Mouse (Mus musculus): Measurements from ENCODE around the gene 4930402K13Rik. TPM values are rescaled to one million over a fixed set of nuclear protein-coding genes. Genes with fewer than 3 reads are reported as not detected.
"Not testable (repeated sequence)": the region's sequence is repeated elsewhere in the genome, so short reads cannot be mapped to it uniquely, and the experiment has no call there.

Gene 4930402K13Rik
- polyA plus RNA-seq (2014; fragmentation: Nextera tagmentation; extraction: Ambion mirVana): not detected in 2 replicates

DNA sequence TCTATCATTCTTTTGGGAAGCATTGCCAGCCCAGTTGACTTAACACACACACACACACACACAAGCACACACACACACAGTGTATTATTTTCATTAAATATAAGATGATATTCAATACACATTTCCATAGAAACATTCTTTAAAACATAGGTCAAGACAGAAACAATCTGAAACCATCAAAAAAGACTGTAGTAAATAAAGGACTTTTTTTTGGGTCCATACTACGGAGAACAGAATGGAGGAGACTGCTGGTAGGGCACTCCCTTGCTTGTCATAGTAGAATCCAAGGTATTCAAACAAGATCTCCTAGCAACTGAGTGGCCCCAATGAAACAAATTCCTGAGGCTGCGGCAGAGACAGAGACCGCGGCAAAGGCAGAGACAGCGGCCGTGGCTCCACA lies at the start of gene 4930402K13Rik:
4930402K13Rik (plus strand) TSS at position 301 of the 400 bp plus-strand sequence.
- WGBS: 89% methylated on average over 6 of the region's 6 CpGs
- ATAC-seq (ENCODE audit: insufficient read depth, low FRiP score, low TSS enrichment): no peak
- no peak within 1 kb of the TSS for H3K27ac ChIP-seq (ENCODE audit: low read depth, low read length)

DNA sequence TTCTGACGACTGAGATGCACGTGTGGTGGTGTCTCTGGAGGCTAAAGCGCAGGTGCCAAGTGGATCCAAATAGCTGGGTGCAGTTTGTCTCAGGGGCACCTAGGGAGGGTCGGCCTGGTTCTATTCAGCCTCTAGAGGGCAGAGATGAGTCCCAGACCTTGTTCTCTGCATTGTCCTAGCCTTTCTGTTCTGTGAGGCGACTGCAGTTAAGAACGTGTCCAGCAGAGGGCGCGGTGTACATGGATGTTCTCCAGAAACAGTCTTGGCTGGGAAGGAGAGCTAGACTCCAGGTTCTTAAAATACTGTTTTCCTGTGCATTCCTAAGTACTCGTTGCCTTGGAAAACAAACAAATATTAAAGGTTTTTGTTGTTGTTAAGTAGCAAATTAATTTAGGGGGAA lies 43.4 kb upstream of the 4930402K13Rik start:
- H3K4me3 ChIP-seq (ENCODE audit: low read depth, low read length); ATAC-seq (ENCODE audit: insufficient read depth, low FRiP score, low TSS enrichment); H3K9me3 ChIP-seq (ENCODE audit: control insufficient read depth, low read length); H3K9ac ChIP-seq (ENCODE audit: low read length); H3K4me2 ChIP-seq (ENCODE audit: low read depth); DNase-seq (ENCODE audit: low spot score); H3K36me3 ChIP-seq (ENCODE audit: control insufficient read depth, insufficient read depth, low read length); H3K27me3 ChIP-seq (ENCODE audit: control insufficient read depth, insufficient read depth, low read length); H3K4me1 ChIP-seq (ENCODE audit: control insufficient read depth, insufficient read depth, low read length); H3K27ac ChIP-seq (ENCODE audit: low read depth, low read length): not testable (repeated sequence)
- WGBS: 25% methylated on average over 4 of the region's 9 CpGs

More for the DNA sequence above, at the start of gene 4930402K13Rik:
- Histone ChIP-seq H3K36me3 (ENCODE audit: control insufficient read depth, insufficient read depth, low read length) (no peaks in the 10 kb centered on the region), H3K4me1 (ENCODE audit: control insufficient read depth, insufficient read depth, low read length) (no peaks in the 10 kb centered on the region), H3K9me3 (ENCODE audit: control insufficient read depth, low read length) (no peaks in the 10 kb centered on the region), H3K4me3 (ENCODE audit: low read depth, low read length) (no peak within 1 kb of the TSS), H3K9ac (ENCODE audit: low read length) (no peak within 1 kb of the TSS), H3K4me2 (ENCODE audit: low read depth) (no peak within 1 kb of the TSS), H3K27me3 (ENCODE audit: control insufficient read depth, insufficient read depth, low read length) (no peaks in the 10 kb centered on the region)
- no peak for DNase-seq (ENCODE audit: low spot score)

DNA sequence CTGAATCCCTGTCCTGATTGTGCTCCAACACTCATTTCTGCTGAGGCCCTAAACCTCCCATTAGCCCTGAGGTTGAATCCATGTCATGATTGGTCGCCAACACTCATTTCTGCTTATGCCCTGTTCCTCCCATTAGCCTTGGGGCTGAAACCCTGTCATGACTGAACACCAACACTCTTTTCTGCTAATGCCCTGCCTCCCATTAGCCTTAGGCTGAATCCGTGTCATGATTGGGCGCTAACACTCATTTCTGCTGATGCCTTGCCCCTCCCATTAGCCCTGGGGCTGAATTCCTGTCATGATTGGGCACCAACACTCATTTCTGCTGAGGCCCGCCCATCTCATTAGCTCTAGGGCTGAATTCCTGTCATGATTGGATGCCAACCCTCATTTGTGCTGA lies 42.3 kb upstream of the 4930402K13Rik start:
- H3K27ac ChIP-seq (ENCODE audit: low read depth, low read length): no peak overlapping the region

DNA sequence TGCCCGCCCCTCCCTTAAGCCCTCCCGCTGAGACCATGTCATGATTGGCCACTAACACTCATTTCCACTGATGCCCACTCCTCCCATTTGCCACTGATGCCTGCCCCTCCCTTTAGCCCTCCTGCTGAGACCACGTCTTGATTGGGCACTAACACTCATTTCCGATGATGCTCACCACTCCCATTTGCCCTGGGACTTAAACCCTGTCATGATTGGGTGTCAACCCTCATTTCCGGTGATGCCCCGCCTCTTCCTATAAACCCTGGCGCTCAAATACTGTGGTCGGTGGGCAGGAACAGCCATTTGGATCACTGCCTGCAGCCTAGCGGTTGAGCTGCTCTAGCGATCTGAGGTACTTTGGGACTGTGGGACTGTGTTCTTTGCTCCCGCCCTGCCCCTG lies 41.6 kb upstream of the 4930402K13Rik start, which contains the start of gene Fthl17f:
Fthl17f (plus strand) TSS at position 301 of the 400 bp plus-strand sequence.
- not testable (repeated sequence) for H3K27ac ChIP-seq (ENCODE audit: low read depth, low read length); H3K27me3 ChIP-seq (ENCODE audit: control insufficient read depth, insufficient read depth, low read length); H3K9me3 ChIP-seq (ENCODE audit: control insufficient read depth, low read length); H3K36me3 ChIP-seq (ENCODE audit: control insufficient read depth, insufficient read depth, low read length); H3K9ac ChIP-seq (ENCODE audit: low read length); ATAC-seq (ENCODE audit: insufficient read depth, low FRiP score, low TSS enrichment); DNase-seq (ENCODE audit: low spot score); H3K4me3 ChIP-seq (ENCODE audit: low read depth, low read length); H3K4me2 ChIP-seq (ENCODE audit: low read depth); H3K4me1 ChIP-seq (ENCODE audit: control insufficient read depth, insufficient read depth, low read length)
- WGBS: 92% methylated on average over 11 of the region's 11 CpGs

More for the DNA sequence above, 42.3 kb upstream of the 4930402K13Rik start:
- no peak overlapping the region for H3K9ac ChIP-seq (ENCODE audit: low read length)
- DNase-seq (ENCODE audit: low spot score) (no peak), ATAC-seq (ENCODE audit: insufficient read depth, low FRiP score, low TSS enrichment) (no peak)
- H3K4me3 ChIP-seq (ENCODE audit: low read depth, low read length): no peak overlapping the region
- H3K27me3 ChIP-seq (ENCODE audit: control insufficient read depth, insufficient read depth, low read length): no peaks in the 10 kb centered on the region
- H3K36me3 ChIP-seq (ENCODE audit: control insufficient read depth, insufficient read depth, low read length): no peaks in the 10 kb centered on the region
- no peak overlapping the region for H3K4me2 ChIP-seq (ENCODE audit: low read depth)
- no peaks in the 10 kb centered on the region for H3K9me3 ChIP-seq (ENCODE audit: control insufficient read depth, low read length)
- no peaks in the 10 kb centered on the region for H3K4me1 ChIP-seq (ENCODE audit: control insufficient read depth, insufficient read depth, low read length)
- WGBS: 97% methylated on average over 4 of the region's 4 CpGs

DNA sequence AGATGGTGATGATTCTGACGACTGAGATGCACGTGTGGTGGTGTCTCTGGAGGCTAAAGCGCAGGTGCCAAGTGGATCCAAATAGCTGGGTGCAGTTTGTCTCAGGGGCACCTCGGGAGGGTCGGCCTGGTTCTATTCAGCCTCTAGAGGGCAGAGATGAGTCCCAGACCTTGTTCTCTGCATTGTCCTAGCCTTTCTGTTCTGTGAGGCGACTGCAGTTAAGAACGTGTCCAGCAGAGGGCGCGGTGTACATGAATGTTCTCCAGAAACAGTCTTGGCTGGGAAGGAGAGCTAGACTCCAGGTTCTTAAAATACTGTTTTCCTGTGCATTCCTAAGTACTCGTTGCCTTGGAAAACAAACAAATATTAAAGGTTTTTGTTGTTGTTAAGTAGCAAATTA lies 26.7 kb upstream of the 4930402K13Rik start:
- H3K4me3 ChIP-seq (ENCODE audit: low read depth, low read length); DNase-seq (ENCODE audit: low spot score); H3K36me3 ChIP-seq (ENCODE audit: control insufficient read depth, insufficient read depth, low read length): not testable (repeated sequence)

DNA sequence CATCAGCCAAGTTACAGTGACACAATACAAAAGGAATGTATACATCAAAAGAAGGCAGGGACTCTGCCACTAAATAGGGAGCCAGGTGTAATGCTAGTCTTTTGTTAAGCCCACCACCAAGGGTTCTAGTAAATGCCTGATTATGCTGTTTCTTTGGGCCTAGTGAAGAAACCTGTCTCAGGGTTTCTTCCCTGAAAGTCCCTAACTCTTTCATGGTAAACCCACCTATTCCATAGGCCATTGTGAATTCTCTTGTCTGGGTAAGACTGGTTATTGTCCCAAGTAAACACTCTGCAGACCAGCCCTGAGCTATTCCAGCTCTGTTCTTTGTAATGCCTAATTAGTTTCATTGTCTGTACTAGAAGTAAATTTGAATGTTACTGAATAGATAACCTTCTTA lies 9.3 kb upstream of the 4930402K13Rik start:
- not testable (repeated sequence) for DNase-seq (ENCODE audit: low spot score)

More for the DNA sequence above, 26.7 kb upstream of the 4930402K13Rik start:
- ATAC-seq (ENCODE audit: insufficient read depth, low FRiP score, low TSS enrichment); H3K4me2 ChIP-seq (ENCODE audit: low read depth); H3K27ac ChIP-seq (ENCODE audit: low read depth, low read length); H3K9ac ChIP-seq (ENCODE audit: low read length); H3K4me1 ChIP-seq (ENCODE audit: control insufficient read depth, insufficient read depth, low read length); H3K9me3 ChIP-seq (ENCODE audit: control insufficient read depth, low read length); H3K27me3 ChIP-seq (ENCODE audit: control insufficient read depth, insufficient read depth, low read length): not testable (repeated sequence)
- 14% methylated on average over 7 of the region's 10 CpGs for WGBS

DNA sequence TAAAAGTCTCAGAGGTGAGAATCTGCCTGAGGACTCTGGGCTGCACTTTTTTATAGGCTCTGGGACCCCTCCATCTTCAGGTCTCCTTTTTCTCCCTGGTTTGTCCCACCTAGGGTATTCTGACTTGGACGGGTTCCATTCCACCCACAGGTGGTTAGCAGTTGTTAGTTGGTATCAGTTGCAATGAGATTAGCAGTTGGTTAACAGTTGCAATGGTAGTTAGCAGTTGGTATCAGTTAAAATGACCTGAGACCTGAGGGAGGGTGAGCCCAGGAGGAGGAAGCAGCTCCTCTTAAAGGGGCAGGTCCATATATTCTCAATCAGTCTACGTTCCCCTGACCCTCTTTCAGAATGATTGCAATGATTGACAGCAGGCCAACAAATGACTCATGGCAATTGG lies 6.0 kb downstream of the 4930402K13Rik start:
- no peak overlapping the region for H3K27ac ChIP-seq (ENCODE audit: low read depth, low read length)
- no peaks in the 10 kb centered on the region for H3K4me1 ChIP-seq (ENCODE audit: control insufficient read depth, insufficient read depth, low read length)
- ATAC-seq (ENCODE audit: insufficient read depth, low FRiP score, low TSS enrichment) (no peak), DNase-seq (ENCODE audit: low spot score) (no peak)
- H3K9ac ChIP-seq (ENCODE audit: low read length): no peak overlapping the region
- H3K4me3 ChIP-seq (ENCODE audit: low read depth, low read length): no peak overlapping the region
- 65% methylated on average over 2 of the region's 2 CpGs for WGBS
- H3K36me3 ChIP-seq (ENCODE audit: control insufficient read depth, insufficient read depth, low read length): no peaks in the 10 kb centered on the region
- no peak overlapping the region for H3K4me2 ChIP-seq (ENCODE audit: low read depth)
- H3K27me3 ChIP-seq (ENCODE audit: control insufficient read depth, insufficient read depth, low read length): no peaks in the 10 kb centered on the region
- H3K9me3 ChIP-seq (ENCODE audit: control insufficient read depth, low read length): no peaks in the 10 kb centered on the region

More for the DNA sequence above, 9.3 kb upstream of the 4930402K13Rik start:
- H3K27ac ChIP-seq (ENCODE audit: low read depth, low read length); H3K36me3 ChIP-seq (ENCODE audit: control insufficient read depth, insufficient read depth, low read length); H3K4me1 ChIP-seq (ENCODE audit: control insufficient read depth, insufficient read depth, low read length); H3K9ac ChIP-seq (ENCODE audit: low read length); ATAC-seq (ENCODE audit: insufficient read depth, low FRiP score, low TSS enrichment); H3K4me3 ChIP-seq (ENCODE audit: low read depth, low read length); H3K27me3 ChIP-seq (ENCODE audit: control insufficient read depth, insufficient read depth, low read length); H3K9me3 ChIP-seq (ENCODE audit: control insufficient read depth, low read length); H3K4me2 ChIP-seq (ENCODE audit: low read depth): not testable (repeated sequence)

DNA sequence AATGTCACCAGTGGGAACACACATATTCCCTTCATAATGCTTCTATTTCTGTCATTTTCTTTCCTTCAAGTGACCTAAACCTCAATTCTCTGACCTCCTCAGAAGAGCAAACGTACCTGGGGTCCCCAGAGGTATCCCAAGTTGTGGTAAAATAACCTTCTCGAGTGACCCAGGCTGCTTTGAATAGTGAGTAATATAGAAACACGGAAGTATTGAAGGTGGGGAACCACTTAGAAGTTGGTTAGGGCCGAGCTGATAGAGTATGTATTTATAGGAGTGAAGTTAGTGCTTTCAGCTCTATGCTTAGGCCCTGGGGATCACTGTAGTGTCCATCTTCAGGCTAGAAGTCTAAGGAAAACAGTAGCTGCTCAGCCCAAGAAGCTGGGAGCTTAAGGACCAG lies 20.6 kb downstream of the 4930402K13Rik start:
- no peaks in the 10 kb centered on the region for H3K27me3 ChIP-seq (ENCODE audit: control insufficient read depth, insufficient read depth, low read length)
- H3K27ac ChIP-seq (ENCODE audit: low read depth, low read length): no peak overlapping the region
- no peak for ATAC-seq (ENCODE audit: insufficient read depth, low FRiP score, low TSS enrichment)
- no peaks in the 10 kb centered on the region for H3K9me3 ChIP-seq (ENCODE audit: control insufficient read depth, low read length)
- H3K9ac ChIP-seq (ENCODE audit: low read length): no peak overlapping the region
- H3K36me3 ChIP-seq (ENCODE audit: control insufficient read depth, insufficient read depth, low read length): no peaks in the 10 kb centered on the region
- DNase-seq (ENCODE audit: low spot score): no peak
- no peak overlapping the region for H3K4me3 ChIP-seq (ENCODE audit: low read depth, low read length)
- H3K4me2 ChIP-seq (ENCODE audit: low read depth): no peak overlapping the region
- no peaks in the 10 kb centered on the region for H3K4me1 ChIP-seq (ENCODE audit: control insufficient read depth, insufficient read depth, low read length)
- 73% methylated on average over 4 of the region's 4 CpGs for WGBS

DNA sequence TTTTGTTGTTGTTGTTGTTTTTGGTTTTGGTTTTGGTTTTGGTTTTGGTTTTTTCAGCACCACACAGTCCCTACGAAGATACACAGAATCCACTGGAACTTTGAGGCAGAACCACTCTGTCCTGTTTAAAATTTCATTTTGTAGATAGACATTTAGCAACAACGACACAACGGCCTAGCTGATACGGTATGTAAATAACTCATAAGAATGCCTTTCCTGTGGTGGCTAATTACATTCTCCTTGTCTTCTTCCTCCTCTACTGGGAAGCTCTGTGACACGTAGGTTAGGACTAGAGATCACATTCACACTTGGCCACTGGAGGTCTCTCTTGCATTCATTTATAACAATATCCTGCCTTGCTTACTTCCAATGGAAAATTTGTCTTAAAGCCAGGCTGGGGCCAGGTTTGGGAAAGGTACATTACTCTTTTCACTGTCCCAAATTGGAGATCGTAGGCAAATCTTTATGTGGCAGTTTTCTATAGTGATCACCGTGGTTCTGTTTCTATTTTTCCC lies 24.0 kb downstream of the 4930402K13Rik start:
- DNase-seq (ENCODE audit: low spot score) (peak; percentile 11), ATAC-seq (ENCODE audit: insufficient read depth, low FRiP score, low TSS enrichment) (no peak)
- no peaks in the 10 kb centered on the region for H3K27me3 ChIP-seq (ENCODE audit: control insufficient read depth, insufficient read depth, low read length)
- no peak overlapping the region for H3K4me2 ChIP-seq (ENCODE audit: low read depth)
- no peak overlapping the region for H3K9ac ChIP-seq (ENCODE audit: low read length)
- 51% methylated on average over 7 of the region's 7 CpGs for WGBS
- no peak overlapping the region for H3K27ac ChIP-seq (ENCODE audit: low read depth, low read length)
- no peaks in the 10 kb centered on the region for H3K4me1 ChIP-seq (ENCODE audit: control insufficient read depth, insufficient read depth, low read length)
- H3K36me3 ChIP-seq (ENCODE audit: control insufficient read depth, insufficient read depth, low read length): no peaks in the 10 kb centered on the region
- no peak overlapping the region for H3K4me3 ChIP-seq (ENCODE audit: low read depth, low read length)
- no peaks in the 10 kb centered on the region for H3K9me3 ChIP-seq (ENCODE audit: control insufficient read depth, low read length)

Data from neural tube, embryonic 11.5 days (tissue).